Mouse (Mus musculus) MEL (cell line): ENCODE measurements at regions not wholly inside any gene's neighbourhood (a gene's known extent, or its start where the extent isn't known, plus 50 kb on each side); places are given as distances from the start of the nearest gene placed in this dataset.

Source experiments
- DNase-seq: peaks from one replicate; pipeline ENCODE4 v3.0.0; 2011; ENCODE audit warnings: low read depth, low spot score
- H3K27ac ChIP-seq: 2 replicates; pipeline ENCODE4 v1.5.1; 2012; ENCODE audit warnings: low read depth, mild to moderate bottlenecking, control low read depth, low read length, moderate library complexity; ENCODE audit not compliant: control insufficient read depth
- H3K27me3 ChIP-seq, 2 experiments: fragments of 150-350 bp in 1 of 2; sonication (generic) in 1 of 2; 2 replicates each; pipeline ENCODE4 v1.6.1; 2012; ENCODE audit warnings: low read length in 2 of 2, mild to moderate bottlenecking in 2 of 2, improper control_type of control experiment in 1 of 2, moderate library complexity in 1 of 2; ENCODE audit not compliant: insufficient read depth in 2 of 2, control insufficient read depth in 1 of 2
- H3K36me3 ChIP-seq, 2 experiments: 2 replicates each; pipeline ENCODE4 v1.6.1; 2012 to 2014; ENCODE audit warnings: low read length in 2 of 2, improper control_type of control experiment in 1 of 2, inconsistent platforms in 1 of 2, mild to moderate bottlenecking in 1 of 2; ENCODE audit not compliant: insufficient read depth in 2 of 2, control insufficient read depth in 1 of 2
- H3K4me1 ChIP-seq, 2 experiments: fragments of 150-350 bp in 1 of 2; sonication (generic) in 1 of 2; 2 replicates each; pipeline ENCODE4 v1.6.1; 2012; ENCODE audit warnings: low read length in 2 of 2, improper control_type of control experiment in 1 of 2, mild to moderate bottlenecking in 1 of 2; ENCODE audit not compliant: insufficient read depth in 2 of 2, control insufficient read depth in 1 of 2
- H3K4me3 ChIP-seq, 2 experiments: fragments of 150-350 bp in 1 of 2; sonication (generic) in 1 of 2; 2 replicates each; pipeline ENCODE4 v1.5.1; 2012; ENCODE audit warnings: low read depth in 2 of 2, low read length in 2 of 2, mild to moderate bottlenecking in 2 of 2, moderate library complexity in 2 of 2, control low read depth in 1 of 2, improper control_type of control experiment in 1 of 2; ENCODE audit not compliant: control insufficient read depth in 1 of 2, insufficient read depth in 1 of 2
- H3K79me2 ChIP-seq: 2 replicates; pipeline ENCODE4 v1.6.1; 2012; ENCODE audit warnings: mild to moderate bottlenecking, low read length, moderate library complexity; ENCODE audit not compliant: control insufficient read depth, poor library complexity, insufficient read depth
- H3K9ac ChIP-seq: 2 replicates; pipeline ENCODE4 v1.6.1; 2012; ENCODE audit warnings: low read depth, mild to moderate bottlenecking, control low read depth, low read length, moderate library complexity; ENCODE audit not compliant: control insufficient read depth, poor library complexity, severe bottlenecking
- H3K9me3 ChIP-seq: fragments of 150-350 bp; sonication (generic); replicated peaks from 2 replicates; pipeline ENCODE4 v1.6.1; 2012; ENCODE audit warnings: mild to moderate bottlenecking, low read length, improper control_type of control experiment, moderate library complexity; ENCODE audit not compliant: insufficient read depth
- CHD1 ChIP-seq: IDR thresholded peaks from 2 replicates; pipeline ENCODE4 v1.6.1; 2012; ENCODE audit warnings: low read depth, mild to moderate bottlenecking, inconsistent platforms, low read length, improper control_type of control experiment
- CTCF ChIP-seq, 3 experiments: IDR thresholded peaks in 2 of 3; conservative IDR thresholded peaks in 1 of 3; 2 replicates each; pipeline ENCODE4 v1.5.1; 2011 to 2012; ENCODE audit warnings: low read length in 3 of 3, low read depth in 2 of 3, mild to moderate bottlenecking in 2 of 3, improper control_type of control experiment in 1 of 3, inconsistent platforms in 1 of 3, mixed read lengths in 1 of 3, moderate library complexity in 1 of 3; ENCODE audit not compliant: control insufficient read depth in 1 of 3, insufficient read depth in 1 of 3, poor library complexity in 1 of 3, severe bottlenecking in 1 of 3
- E2F4 ChIP-seq: IDR thresholded peaks from 2 replicates; pipeline ENCODE4 v1.6.1; 2011; ENCODE audit warnings: low read depth, low read length, improper control_type of control experiment, borderline replicate concordance
- ETS1 ChIP-seq: IDR thresholded peaks from 2 replicates; pipeline ENCODE4 v1.6.1; 2012; ENCODE audit warnings: low read depth, mild to moderate bottlenecking, inconsistent platforms, low read length, improper control_type of control experiment, moderate library complexity
- HCFC1 ChIP-seq: IDR thresholded peaks from 2 replicates; pipeline ENCODE4 v1.6.1; 2012; ENCODE audit warnings: low read depth, mild to moderate bottlenecking, inconsistent platforms, low read length, improper control_type of control experiment, moderate library complexity
- KAT2A ChIP-seq: conservative IDR thresholded peaks from 2 replicates; pipeline ENCODE4 v1.6.1; 2012; ENCODE audit warnings: low read depth, low read length, improper control_type of control experiment, inconsistent platforms
- MAX ChIP-seq: IDR thresholded peaks from 2 replicates; pipeline ENCODE4 v1.6.1; 2011; ENCODE audit warnings: low read length, improper control_type of control experiment
- MAZ ChIP-seq: IDR thresholded peaks from 2 replicates; pipeline ENCODE4 v1.6.1; 2012; ENCODE audit warnings: low read depth, mild to moderate bottlenecking, inconsistent platforms, low read length, improper control_type of control experiment
- MXI1 ChIP-seq: IDR thresholded peaks from 2 replicates; pipeline ENCODE4 v1.6.1; 2011; ENCODE audit warnings: mild to moderate bottlenecking, low read depth, low read length, improper control_type of control experiment
- MYB ChIP-seq: IDR thresholded peaks from 2 replicates; pipeline ENCODE4 v1.6.1; 2011; ENCODE audit warnings: mild to moderate bottlenecking, low read depth, low read length, improper control_type of control experiment
- NELFE ChIP-seq: IDR thresholded peaks from 2 replicates; pipeline ENCODE4 v1.6.1; 2011; ENCODE audit warnings: low read depth, low read length, improper control_type of control experiment
- POLR2AphosphoS2 ChIP-seq: IDR thresholded peaks from 2 replicates; pipeline ENCODE4 v1.6.1; 2011; ENCODE audit warnings: low read length, improper control_type of control experiment
- RAD21 ChIP-seq: IDR thresholded peaks from 2 replicates; pipeline ENCODE4 v1.6.1; 2011; ENCODE audit warnings: mild to moderate bottlenecking, low read depth, low read length, improper control_type of control experiment
- RCOR1 ChIP-seq: IDR thresholded peaks from 2 replicates; pipeline ENCODE4 v1.6.1; 2012; ENCODE audit warnings: low read depth, mild to moderate bottlenecking, inconsistent platforms, low read length, improper control_type of control experiment
- SIN3A ChIP-seq: IDR thresholded peaks from 2 replicates; pipeline ENCODE4 v1.6.1; 2012; ENCODE audit warnings: low read length, improper control_type of control experiment, inconsistent platforms
- TAL1 ChIP-seq: IDR thresholded peaks from 2 replicates; pipeline ENCODE4 v1.6.1; 2012; ENCODE audit warnings: mild to moderate bottlenecking, inconsistent platforms, low read length, moderate library complexity, mixed read lengths
- TBP ChIP-seq: IDR thresholded peaks from 2 replicates; pipeline ENCODE4 v1.8.0; 2011; ENCODE audit warnings: low read depth, low read length, improper control_type of control experiment
- UBTF ChIP-seq: IDR thresholded peaks from 2 replicates; pipeline ENCODE4 v1.6.1; 2012; ENCODE audit warnings: low read depth, mild to moderate bottlenecking, inconsistent platforms, low read length, improper control_type of control experiment, moderate library complexity, borderline replicate concordance; ENCODE audit not compliant: insufficient read depth
- USF1 ChIP-seq: IDR thresholded peaks from 2 replicates; pipeline ENCODE4 v1.6.1; 2014; ENCODE audit warnings: low read depth, mild to moderate bottlenecking, inconsistent platforms, low read length, improper control_type of control experiment, moderate library complexity
- USF2 ChIP-seq, 2 experiments: IDR thresholded peaks; 2 replicates each; pipeline ENCODE4 v1.6.1; 2011 to 2012; ENCODE audit warnings: improper control_type of control experiment in 2 of 2, low read length in 2 of 2, borderline replicate concordance in 1 of 2, inconsistent platforms in 1 of 2, low read depth in 1 of 2, mild to moderate bottlenecking in 1 of 2; ENCODE audit not compliant: insufficient read depth in 1 of 2
- ZNF384 ChIP-seq: IDR thresholded peaks from 2 replicates; pipeline ENCODE4 v1.6.1; 2012; ENCODE audit warnings: low read depth, mild to moderate bottlenecking, inconsistent platforms, low read length, improper control_type of control experiment

DNA sequence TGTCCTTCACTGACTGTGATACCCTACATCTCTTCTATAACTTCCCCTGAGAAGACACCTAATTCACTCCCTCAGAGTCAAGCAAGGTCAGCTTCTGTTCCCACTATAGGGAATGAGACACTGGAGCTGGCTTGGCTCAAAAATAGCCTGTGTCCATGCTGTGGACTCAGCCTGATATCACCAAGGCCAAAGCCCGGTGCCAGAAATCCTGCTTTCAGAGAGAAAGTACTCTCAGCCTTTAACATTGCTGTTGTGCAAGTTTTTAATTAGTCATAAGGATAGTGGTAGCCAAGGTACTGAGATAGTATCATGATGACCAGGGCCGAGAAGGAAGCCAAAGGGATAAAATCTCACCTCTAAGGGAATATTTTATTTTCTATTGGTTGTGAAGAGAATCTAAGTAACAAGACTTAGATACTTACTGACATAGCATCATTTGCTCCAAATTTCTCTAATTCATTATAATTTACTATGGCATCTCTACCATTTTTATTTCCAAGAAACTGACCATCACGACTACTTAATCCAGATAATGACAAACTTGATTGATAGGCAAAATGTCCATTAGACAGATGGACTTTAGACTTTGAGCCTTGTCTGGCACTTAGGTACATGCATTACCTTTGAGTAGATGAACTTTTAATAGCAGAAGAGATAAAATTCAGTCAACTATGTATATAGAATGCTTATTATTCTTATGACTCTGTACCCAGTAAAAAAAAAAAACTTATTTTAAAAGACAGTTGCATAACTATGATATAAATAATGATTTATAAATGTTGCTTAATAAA lies 64.7 kb upstream of the Nrip1 start:
- Histone ChIP-seq H3K4me3 (no peak overlapping the region), H3K36me3 (peaks cover 0 to 18% of the 10 kb centered on the region in 2 experiments; a peak in 2 of 4 replicates), H3K4me1 (peaks cover 5 to 13% of the 10 kb centered on the region in 2 experiments), H3K27me3 (peaks cover 0 to 1% of the 10 kb centered on the region in 2 experiments; a peak in 2 of 4 replicates), H3K27ac (no peak overlapping the region), H3K79me2 (no peaks in the 10 kb centered on the region), H3K9ac (no peak overlapping the region), H3K9me3 (no peaks in the 10 kb centered on the region)
- no peak for DNase-seq
- TF ChIP-seq MXI1 (no peak), USF1 (no peak), MAZ (no peak), E2F4 (no peak), TAL1 (no peak), RAD21 (no peak)

DNA sequence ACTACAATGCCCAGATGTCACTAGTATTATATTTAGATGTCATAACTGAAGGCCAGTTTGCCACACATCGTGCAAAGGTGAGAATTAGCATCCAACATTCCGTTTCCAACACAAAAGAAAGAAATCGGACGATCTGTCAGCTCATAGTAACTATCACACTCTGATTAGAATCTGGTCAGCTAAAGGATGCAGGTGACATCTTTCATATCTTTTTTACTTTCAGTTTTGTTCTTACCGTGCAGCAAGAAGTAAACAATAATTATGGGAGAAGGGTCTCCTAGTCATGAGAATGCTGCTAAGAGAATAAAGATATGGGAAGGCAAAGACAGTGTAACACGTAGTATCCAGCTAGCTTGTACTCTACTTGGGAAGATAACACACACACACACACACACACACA lies 62.7 kb upstream of the Nrip1 start:
- H3K4me1 ChIP-seq, result peaks cover 0 to 5% of the 10 kb centered on the region in 2 experiments; a peak in 2 of 4 replicates
- H3K27ac ChIP-seq, result no peak overlapping the region
- H3K9me3 ChIP-seq, result no peaks in the 10 kb centered on the region

DNA sequence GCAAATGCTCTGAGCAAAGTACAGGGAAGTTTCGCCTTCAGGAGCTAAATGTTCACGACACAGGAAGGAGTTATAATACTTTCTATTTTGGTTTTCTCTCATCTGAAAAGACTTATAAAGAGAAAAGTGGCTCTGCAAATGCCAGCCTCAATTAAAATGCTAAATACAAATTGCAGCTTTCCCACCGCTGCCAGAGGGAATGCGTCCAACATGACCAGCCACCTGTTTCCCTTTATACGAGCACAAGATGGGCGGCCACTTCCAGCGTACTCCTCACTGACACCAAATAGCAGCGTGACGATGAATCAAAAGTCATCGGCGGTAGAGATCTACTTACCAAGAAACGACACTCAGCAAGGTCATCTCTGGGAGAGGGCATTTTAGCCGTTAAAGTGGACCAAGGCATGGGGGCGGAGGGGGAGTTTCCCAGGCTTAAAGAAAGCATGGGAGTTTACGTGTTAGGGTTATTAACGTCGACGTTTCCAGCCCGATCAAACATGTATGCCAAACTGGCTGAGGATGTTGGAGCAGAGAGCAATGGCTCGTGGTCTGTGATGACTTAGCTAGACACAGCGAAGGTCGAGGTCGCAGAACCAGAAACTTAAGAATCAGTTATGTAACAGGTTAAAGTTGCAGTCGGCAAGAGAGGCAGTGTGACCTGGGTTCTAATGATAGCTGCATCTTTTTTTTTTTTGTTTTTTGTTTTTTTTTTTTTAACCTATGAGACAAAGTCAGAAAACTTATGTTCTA lies 59.6 kb upstream of the Nrip1 start:
- Histone ChIP-seq H3K9ac (no peak overlapping the region), H3K36me3 (no peaks in the 10 kb centered on the region), H3K27me3 (peaks cover 0 to 3% of the 10 kb centered on the region in 2 experiments; a peak in 3 of 4 replicates)
- TF ChIP-seq SIN3A (no peak), ZNF384 (no peak), CTCF (IDR thresholded peaks at IDR 0.05 in 2 of 3, conservative IDR thresholded peaks at IDR 0.05 in 1 of 3; ENCODE audit: control insufficient read depth in 1 of 3, insufficient read depth in 1 of 3, low read depth in 2 of 3, low read length in 3 of 3, poor library complexity in 1 of 3, severe bottlenecking in 1 of 3) (no peak), MYB (no peak), ETS1 (no peak)
- TF ChIP-seq, all 39 proteins: peak for 0
- Histone ChIP-seq H3K4me1 (peaks cover 0 to 3% of the 10 kb centered on the region in 2 experiments; a peak in 1 of 4 replicates), H3K79me2 (no peaks in the 10 kb centered on the region), H3K4me3 (no peak overlapping the region), H3K9me3 (no peaks in the 10 kb centered on the region), H3K27ac (no peak overlapping the region)
- no peak for DNase-seq

More for the DNA sequence above, 62.7 kb upstream of the Nrip1 start:
- H3K4me3 ChIP-seq, result no peak overlapping the region
- no peak for TF ChIP-seq POLR2AphosphoS2
- TF ChIP-seq HCFC1, result no peak
- no peak for TF ChIP-seq MAX
- TF ChIP-seq UBTF, result no peak
- TF ChIP-seq NELFE, result no peak
- no peak for TF ChIP-seq MXI1
- TF ChIP-seq CHD1, result no peak
- TF ChIP-seq USF2 (IDR thresholded peaks at IDR 0.05; ENCODE audit: borderline replicate concordance in 1 of 2, insufficient read depth in 1 of 2, low read depth in 1 of 2, low read length in 2 of 2), result no peak
- no peak for TF ChIP-seq TBP
- no peak for TF ChIP-seq RCOR1
- no peak for TF ChIP-seq KAT2A
- H3K36me3 ChIP-seq, result peaks cover 0 to 2% of the 10 kb centered on the region in 2 experiments; a peak in 2 of 4 replicates
- H3K9ac ChIP-seq, result no peak overlapping the region
- peaks cover 0 to 1% of the 10 kb centered on the region in 2 experiments; a peak in 3 of 4 replicates for H3K27me3 ChIP-seq
- no peaks in the 10 kb centered on the region for H3K79me2 ChIP-seq
- DNase-seq, result no peak
